Mouse (Mus musculus): Measurements from ENCODE around the gene Hist1h1a.

The Hist1h1a gene

DNA sequence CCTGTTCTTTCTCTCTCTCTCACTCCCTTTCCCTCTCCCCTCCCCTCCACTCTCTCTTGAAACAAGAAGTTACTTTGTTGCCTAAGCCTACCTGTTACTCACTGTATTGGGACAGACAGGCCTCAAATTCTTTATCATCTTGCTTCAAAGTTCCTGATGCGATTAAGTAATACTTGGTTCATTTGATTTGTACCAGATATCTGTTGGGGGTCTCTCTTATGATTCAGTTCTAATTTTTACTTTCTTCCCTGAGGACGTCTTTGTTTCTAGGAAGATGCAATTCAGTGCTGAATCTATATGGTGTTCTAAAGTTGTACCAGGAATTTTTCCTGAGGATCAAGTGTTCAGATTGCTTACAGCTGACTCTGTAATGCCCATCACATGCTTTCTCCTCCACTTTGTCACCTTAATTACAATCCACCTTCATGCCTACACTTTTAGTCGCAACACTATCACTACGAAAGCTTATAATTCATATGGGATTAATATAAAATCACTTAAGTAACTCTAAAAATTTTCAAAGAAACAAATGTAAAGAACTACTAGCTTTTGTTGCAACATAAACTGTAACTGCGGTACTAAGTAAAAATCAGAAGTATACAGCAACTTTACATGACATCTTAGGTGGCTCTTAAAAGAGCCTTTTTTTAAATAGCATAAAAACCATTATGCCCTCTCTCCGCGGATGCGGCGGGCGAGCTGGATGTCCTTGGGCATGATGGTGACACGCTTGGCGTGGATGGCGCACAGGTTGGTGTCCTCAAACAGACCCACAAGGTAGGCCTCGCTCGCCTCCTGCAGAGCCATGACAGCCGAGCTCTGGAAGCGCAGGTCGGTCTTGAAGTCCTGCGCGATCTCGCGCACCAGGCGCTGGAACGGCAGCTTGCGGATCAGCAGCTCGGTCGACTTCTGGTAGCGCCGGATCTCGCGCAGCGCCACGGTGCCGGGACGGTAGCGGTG is 18.8 kb upstream of the Hist1h1a start:
- no peak for DNase-seq (ENCODE audit: low read depth)

DNA sequence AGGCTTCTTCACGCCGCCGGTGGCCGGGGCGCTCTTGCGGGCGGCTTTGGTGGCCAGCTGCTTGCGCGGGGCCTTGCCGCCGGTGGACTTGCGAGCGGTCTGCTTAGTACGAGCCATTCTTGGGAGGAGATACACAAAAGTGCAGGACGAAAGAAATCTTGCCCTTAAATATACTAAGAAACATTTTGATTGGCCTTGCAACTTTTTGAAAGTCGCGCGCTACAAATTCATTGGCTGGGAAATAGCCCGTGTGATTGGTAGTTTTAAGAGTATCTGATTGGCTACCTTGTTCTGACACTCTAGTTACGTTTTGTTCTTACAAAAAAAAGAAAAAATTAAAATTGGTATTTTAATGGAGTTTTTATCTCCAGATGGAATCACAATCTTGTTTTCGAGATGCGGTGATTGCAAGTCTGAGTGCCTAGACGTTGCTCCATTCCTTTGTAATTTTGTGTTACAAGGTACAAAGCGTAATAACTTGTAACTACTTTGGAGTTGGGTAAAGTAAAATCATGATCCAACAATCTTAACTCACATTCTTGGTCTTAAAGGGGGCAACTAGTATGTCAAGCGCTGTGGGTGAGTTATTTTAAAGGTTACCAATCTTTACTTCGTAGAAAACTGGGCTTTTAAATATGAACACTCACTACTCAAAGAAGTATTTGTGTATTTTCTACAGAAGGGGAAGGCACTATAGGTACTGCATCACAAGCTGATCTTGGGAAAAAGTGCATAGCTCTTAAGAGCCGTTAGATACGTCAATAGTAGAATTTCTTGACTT is 17.9 kb upstream of the Hist1h1a start, which contains the start of gene Hist1h3c:
TSS of gene Hist1h3c (minus strand) at position 222 of the 781 bp plus-strand sequence.
- DNase-seq (ENCODE audit: low read depth) = peak; percentile 92

DNA sequence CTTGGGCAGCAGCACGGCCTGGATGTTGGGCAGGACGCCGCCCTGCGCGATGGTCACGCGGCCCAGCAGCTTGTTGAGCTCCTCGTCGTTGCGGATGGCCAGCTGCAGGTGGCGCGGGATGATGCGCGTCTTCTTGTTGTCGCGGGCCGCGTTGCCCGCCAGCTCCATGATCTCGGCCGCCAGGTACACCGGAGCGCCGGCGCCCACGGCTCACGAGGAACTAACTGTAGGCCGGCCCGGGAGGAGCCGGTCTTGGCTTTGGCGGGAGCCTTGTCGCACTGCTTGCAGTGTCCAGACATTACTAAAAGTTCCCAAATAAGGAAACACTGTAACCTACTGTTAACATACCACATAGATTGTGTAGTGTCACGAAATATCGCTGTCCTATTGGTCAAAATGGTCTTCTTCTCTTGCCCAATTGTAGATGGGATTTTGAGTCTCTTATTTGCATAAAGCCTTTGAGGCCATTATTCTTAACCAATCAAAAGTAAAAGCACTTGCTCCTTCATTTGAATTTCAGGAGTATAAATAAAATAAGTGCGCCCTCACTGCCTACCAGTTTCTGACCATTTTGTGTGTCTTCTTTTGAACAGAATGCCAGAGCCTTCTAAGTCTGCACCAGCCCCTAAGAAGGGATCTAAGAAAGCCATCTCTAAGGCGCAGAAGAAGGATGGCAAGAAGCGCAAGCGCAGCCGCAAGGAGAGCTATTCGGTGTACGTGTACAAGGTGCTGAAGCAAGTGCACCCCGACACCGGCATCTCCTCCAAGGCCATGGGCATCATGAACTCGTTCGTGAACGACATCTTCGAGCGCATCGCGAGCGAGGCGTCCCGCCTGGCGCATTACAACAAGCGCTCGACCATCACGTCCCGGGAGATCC is 17.0 kb upstream of the Hist1h1a start, which contains the start of gene Hist1h2bb:
TSS of gene Hist1h2bb (plus strand) at position 534 of the 880 bp plus-strand sequence.
- peak; percentile 93 for DNase-seq (ENCODE audit: low read depth)

DNA sequence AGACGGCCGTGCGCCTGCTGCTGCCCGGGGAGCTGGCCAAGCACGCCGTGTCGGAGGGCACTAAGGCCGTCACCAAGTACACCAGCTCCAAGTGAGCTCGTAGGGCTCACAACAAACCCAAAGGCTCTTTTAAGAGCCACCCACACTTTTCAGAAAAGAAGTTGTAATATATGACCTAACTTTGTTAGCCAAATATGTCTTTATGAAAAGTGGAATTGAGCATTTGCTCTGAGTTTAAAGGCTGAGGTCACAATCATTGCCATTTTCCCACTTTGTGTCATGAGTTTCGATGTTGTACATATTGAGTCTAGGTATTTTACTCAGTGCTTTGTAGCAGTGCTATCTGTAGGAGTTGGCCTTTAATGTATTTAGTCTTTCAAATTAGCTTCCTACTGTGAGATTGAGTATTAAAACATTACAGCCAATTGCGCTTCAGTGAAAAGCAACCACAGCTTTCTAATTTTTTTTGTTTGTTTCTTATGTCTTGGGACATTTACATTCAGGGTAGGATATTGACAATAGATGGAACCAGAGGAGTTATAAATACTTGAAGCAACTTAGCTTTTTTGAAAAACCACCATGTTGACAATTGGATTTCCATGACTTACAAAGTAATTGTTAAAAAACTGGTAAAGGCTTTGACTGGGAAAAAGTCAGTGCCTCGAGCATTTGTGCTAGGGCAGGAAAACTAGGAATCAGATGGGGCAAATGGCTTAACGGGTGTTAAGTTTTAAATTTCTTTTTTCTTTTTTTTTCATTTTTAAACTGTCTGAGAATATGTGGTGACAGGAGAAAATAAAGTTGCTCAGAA is 16.2 kb upstream of the Hist1h1a start:
- no peak for DNase-seq (ENCODE audit: low read depth)

DNA sequence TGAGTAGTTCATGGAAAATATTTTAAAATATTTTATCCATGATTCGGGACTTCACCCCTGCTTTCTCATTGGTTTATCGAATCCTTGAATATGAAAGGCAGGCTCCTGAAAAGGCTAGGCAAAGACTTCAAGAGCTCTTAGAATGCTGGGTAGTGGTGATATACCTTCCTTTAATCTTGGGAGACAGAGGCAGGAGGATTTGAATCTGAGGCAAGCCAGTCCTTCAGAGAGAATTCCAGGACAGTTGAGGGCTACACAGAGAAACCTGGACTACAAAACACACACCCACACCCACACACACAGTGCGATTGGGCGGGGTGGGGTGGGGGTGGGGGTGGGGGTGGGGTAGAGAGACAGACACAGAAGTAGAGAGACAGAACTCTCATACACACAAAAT is 15.6 kb upstream of the Hist1h1a start:
- DNase-seq (ENCODE audit: low read depth) = no peak

DNA sequence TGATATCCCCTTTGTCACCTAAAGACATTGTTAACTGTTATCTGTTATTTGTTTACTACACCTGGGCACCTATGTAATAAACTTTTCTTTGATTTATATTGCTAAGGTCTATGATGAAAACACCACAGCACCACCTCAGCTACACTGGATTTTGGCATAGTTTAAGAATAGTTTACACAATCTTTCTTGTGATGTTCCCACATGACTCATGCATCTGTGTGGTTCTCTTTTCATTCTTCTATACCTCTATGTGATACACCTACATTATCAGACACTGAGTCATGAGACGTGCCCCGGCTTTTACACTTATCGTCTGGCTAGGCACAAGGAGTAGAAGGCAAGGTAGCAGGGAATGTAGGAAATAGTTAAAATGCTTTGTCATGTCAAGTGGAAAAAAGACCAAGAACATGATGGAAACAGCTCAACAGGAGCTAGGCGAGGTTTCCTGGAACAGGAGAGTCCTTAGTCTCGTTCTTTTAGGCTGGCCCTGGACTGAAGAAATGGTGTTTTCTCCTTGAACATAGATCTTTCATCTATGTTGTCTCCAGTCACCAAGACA is 13.8 kb upstream of the Hist1h1a start:
- DNase-seq (ENCODE audit: low read depth) = no peak

DNA sequence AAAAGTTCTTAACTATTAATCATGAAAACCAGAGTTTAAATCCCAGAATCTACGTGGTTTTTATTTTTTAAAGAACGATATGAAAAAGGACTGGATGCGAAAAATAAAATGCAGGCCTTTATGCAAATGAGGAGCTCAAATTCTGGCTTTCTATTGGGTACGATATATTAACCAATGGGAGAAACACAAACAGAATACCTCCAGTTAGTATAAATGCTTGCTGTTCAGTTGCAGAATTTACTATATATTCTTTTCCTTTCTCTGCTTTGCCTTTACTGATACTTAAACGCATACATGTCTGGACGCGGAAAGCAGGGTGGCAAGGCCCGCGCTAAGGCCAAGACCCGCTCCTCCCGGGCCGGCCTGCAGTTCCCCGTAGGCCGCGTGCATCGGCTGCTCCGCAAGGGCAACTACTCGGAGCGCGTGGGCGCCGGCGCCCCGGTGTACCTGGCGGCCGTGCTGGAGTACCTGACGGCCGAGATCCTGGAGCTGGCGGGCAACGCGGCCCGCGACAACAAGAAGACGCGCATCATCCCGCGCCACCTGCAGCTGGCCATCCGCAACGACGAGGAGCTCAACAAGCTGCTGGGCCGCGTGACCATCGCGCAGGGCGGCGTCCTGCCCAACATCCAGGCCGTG is 12.5 kb upstream of the Hist1h1a start, which contains the start of gene Hist1h2ab:
TSS of gene Hist1h2ab (plus strand) at position 288 of the 639 bp plus-strand sequence.
- peak; percentile 84 for DNase-seq (ENCODE audit: low read depth)

DNA sequence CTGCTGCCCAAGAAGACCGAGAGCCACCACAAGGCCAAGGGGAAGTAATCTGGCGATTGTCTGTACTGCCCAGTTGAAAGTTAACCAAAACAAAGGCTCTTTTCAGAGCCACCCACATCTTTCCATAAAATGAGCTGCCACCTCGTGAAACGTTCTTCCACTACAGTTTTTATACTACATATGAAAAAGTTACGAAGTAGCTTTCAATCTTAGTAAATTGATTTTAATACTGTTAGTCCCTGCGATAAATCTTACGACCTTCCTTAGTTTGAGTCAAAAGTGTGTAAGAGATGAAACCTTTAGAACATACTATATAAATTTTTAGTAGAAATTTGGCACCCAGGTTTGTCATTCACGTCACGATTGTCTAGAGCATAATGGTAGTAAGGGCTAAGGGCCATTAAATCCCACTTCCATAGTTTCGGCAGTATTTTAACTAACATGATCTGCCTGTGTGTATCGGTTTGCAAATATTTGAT is 11.9 kb upstream of the Hist1h1a start:
- no peak for DNase-seq (ENCODE audit: low read depth)

DNA sequence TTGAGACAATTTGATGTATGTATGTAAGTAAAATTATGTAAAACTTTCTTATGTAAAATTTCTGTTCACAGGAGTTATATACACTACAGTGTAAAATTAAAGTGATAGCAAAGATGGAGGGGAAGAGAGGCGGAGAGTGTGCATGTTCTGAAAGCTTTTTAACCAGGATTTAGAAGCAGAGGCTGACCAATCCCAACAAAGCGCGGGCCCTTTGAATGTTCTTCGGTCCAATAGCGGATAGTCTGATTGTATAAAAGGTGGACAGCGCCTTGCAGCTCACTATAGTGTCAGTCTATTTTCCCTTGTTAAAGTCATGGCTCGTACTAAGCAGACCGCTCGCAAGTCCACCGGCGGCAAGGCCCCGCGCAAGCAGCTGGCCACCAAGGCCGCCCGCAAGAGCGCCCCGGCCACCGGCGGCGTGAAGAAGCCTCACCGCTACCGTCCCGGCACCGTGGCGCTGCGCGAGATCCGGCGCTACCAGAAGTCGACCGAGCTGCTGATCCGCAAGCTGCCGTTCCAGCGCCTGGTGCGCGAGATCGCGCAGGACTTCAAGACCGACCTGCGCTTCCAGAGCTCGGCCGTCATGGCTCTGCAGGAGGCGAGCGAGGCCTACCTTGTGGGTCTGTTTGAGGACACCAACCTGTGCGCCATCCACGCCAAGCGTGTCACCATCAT is 11.3 kb upstream of the Hist1h1a start, which contains the start of gene Hist1h3b:
TSS of gene Hist1h3b (plus strand) at position 201 of the 675 bp plus-strand sequence.
- peak; percentile 94 for DNase-seq (ENCODE audit: low read depth)

DNA sequence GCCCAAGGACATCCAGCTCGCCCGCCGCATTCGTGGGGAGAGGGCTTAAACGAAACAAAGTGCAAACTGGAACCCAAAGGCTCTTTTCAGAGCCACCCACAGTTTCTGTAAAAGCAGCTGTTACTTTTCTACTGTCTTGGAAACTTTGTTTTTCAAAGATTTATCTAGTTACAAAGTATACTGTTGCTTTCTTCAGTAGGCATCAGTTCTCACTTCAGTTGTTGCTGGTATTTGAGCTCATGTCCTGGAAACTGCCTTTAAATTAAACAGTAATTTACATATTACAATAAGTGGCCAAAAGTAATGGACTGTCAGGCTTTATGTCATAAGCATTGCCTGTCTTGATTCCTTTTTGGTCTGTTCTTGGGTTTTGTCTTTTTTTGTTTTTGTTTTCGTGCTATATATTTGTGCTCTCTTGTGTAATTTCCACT is 10.7 kb upstream of the Hist1h1a start:
- DNase-seq (ENCODE audit: low read depth) = no peak

DNA sequence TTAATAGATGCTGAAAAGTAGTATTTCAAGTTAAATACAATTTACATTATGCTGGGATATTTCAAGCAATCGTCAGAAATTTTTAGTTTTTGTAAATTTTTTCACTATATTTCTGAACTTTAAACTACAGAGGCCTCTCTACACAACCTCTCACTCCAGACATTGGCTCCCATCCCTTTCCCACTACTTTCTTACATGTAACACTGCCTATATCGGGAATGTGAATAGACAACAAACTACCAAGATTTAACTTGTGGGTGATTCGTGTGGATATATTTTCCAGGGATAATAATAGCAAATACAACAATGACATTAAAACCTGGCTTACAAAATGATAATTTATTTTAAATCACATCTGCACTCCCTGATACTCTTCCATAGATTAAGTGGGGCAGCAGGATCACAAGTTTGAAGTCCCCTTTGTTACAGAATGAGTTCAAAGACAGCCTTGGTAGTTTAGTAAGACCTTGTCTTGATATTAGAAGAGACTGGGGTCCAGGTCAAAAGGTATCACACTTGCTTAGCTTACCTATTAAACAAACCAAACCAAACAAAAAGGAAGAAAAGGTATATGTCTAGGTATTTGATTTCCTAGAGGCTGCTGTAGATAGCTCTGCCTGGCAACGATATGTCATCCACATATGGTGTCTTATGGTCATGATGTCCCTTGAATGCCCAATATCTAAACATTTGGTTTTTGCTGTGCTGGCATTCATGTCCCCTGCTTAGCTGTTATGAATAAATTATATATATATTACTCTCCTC is 10.0 kb upstream of the Hist1h1a start:
- DNase-seq (ENCODE audit: low read depth) = no peak

DNA sequence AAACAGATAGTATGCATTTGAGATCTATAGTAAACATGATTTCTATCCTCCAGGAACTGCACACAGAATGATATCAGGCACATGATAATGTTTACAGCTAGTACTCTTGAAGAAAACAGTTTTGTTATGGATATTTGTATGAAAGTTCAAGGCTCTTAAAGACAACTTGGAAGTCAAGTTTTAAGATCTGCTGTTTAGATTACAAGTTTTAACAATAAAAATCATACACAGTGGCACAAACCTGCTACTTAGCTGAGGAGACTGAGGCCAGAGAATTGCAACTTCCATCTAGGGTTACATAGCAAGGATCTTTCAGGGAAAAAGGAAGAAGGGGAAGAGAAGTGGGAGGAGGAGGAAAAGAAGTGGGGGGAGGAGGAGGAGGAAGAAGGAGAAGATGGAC is 8.5 kb upstream of the Hist1h1a start:
- DNase-seq (ENCODE audit: low read depth) = no peak

DNA sequence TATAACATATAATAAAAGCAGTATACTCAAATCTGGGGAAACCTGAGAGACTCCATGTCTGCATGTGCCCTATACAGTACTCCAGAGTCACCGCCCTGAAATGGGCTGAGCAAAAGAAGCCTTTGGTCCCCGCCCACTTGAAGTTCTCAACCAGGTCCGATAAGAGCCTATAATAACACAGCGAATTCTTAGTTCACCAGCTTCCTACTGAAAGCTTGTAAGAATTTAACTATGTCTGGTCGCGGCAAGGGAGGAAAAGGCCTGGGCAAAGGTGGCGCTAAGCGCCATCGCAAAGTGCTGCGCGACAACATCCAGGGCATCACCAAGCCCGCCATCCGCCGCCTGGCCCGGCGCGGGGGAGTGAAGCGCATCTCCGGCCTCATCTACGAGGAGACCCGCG is 6.7 kb upstream of the Hist1h1a start, which contains the start of gene Hist1h4b:
TSS of gene Hist1h4b (plus strand) at position 224 of the 400 bp plus-strand sequence.
- peak; percentile 95 for DNase-seq (ENCODE audit: low read depth)

DNA sequence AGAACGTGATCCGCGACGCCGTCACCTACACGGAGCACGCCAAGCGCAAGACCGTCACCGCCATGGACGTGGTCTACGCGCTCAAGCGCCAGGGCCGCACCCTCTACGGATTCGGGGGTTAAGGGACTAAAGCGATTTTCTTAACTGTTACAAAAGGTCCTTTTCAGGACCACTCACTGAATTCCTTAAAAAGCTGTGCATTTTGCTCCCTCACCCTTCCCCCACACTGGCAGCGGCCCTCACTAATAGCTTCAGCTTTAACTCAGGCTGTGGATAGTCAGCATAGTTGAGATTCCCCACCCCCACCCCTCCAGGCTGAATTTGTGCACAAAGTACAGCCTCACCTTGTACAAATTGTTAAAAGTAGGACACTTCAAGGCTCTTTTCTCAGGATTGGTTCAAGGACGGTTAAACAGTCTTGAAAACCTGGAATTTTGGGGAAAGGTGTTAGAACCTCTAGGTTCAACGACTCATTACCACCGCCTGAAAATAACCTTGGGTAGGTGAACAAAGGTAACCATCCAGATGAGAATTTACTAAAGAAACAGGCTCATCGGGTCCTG is 6.2 kb upstream of the Hist1h1a start:
- DNase-seq (ENCODE audit: low read depth) = no peak

DNA sequence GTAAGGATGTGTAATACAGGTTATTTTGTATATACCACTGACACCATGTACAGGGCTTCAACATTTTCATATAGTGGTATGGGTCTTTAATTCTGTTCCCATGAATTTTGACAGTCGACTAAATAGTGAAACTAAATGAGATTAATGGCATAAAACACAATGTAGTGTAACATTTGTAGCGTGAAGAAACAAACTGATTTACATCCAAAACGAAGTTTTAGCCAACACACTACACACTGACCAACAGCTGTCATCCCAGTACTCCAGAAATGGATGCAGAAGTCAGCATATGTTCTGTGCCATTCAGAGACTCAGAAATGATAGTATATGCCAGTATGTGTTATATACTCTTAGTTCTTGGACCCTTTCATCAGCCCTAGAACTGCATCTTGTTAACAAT is 5.5 kb upstream of the Hist1h1a start:
- DNase-seq (ENCODE audit: low read depth) = no peak

DNA sequence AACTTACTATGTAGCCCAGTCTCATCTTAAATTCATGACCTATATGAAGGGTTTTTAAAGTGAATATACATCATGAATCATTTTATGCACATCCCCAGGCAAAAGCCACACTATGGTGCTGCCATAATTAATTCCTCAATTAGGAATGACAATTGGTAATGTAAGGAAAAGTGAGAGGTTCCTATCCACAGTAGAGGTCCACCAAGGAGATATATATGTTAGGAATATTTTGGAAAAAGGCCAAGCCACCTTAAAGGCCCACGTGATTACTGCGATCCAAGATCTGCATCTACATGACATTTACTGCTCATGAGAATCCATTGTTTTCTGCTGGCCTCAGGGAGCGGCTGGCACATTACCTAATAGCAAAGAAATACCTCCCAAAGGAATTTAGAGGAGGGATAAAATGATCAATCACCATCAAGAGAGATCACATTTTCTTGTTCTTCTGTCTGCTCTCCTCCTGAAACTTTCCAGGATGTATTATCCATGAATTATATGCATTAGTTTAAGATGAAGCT is 4.2 kb upstream of the Hist1h1a start:
- DNase-seq (ENCODE audit: low read depth) = no peak

DNA sequence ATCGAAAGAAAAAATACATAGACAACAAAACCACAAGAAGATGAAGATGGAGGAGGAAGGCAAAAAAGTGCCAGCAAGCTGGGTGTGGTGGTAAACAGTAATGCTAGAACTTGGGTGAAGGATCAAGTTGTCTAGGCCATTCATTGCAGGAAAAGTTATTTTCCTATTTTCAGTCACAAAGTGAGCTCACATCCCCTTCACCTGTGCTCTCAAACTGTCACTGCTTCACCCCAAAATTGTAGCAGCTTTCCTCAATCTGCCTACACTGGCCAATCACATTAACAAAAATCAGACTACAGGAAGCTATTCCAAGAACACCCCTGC is 3.6 kb upstream of the Hist1h1a start:
- no peak for DNase-seq (ENCODE audit: low read depth)
